Mouse (Mus musculus) heart, adult 8-10 months (tissue): ENCODE results near the gene Ppm1m. TPM values are rescaled to one million over a fixed set of nuclear protein-coding genes. Genes with fewer than 3 reads are reported as not detected.

Experiments
- DNase-seq: peaks from one replicate; pipeline ENCODE4 v3.0.0; 2022; ENCODE audit warnings: low spot score
- total RNA-seq, 4 experiments: library from RNA; stranded (reverse); gene quantifications; 2 replicates each; pipeline ENCODE4 v1.2.4; 2022

Ppm1m gene
- 10 to 100 TPM in 3 of 4 experiments, 1 to 10 TPM in 1; 9.4 to 12.8 (median 12.3) TPM for total RNA-seq

DNA sequence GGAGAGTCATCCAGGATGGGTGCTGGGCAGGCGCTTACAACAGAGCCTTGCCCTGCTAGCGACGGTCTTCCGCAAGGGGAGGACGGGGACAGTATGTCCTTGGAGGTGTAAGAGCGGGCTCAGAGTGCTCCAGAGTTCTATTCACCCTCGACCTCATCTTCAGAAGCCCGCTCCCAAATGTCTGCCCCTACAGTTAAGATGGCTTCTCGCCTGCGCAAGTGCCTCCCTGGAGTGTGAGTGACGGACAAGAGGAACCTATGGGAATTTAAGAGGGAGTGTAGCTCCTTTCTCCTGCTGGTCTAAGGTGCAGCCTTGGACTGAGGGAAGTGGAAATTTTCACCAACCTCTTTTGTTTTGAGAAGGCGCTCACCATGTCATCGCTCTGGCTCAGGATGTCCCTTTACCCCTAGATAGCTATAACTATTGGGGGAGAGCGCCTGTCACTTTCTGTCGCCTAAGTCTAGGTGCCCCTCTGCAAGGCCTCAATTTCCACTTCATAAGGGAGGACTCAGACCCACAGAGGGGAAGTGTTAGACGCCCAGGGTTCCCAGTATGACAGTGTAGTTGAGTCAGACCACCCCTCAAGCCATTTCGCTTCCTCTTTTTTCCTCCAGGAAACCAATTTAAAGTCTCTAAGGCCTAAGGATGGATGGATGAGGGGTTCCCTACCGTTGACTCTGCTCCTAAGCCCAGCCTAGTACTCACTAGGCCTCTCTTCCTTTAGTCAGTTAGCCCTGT is at the start of gene Ppm1m:
Ppm1m (minus strand) TSS at position 212 of the 738 bp plus-strand sequence.
- no peak for DNase-seq

DNA sequence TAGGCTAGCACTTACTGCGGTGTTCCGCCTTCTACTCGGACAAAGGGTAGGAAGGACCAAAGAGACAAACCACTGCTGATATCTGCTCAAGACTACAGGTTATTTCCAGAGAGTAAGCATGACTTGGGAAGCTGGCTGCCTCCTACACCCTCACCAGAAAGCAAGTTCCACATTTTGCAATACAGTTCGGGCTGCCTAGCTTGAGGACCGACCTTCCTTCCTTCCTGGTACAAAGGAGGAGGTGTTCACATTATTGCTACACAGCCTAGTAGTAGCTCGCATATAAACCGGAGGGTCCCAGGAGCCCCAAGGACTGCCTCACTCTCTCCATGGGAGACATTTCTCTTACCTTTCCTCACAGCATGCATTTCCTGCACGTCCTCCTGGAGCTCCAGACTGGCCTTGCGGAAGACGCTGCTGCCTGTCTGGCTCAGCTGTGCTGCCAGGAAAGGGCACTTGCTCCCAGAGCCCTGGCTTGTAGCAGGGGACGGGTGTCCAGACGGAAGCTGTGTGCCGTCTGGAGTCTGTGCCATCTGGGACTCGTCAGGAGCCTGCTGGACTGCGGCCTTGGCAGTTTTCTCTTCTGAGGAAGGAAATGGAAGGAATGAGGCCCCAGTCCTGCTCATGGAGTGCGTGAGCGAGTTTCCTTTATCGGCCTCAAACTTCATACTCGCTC is 43.4 kb upstream of the Ppm1m start:
- no peak for DNase-seq

DNA sequence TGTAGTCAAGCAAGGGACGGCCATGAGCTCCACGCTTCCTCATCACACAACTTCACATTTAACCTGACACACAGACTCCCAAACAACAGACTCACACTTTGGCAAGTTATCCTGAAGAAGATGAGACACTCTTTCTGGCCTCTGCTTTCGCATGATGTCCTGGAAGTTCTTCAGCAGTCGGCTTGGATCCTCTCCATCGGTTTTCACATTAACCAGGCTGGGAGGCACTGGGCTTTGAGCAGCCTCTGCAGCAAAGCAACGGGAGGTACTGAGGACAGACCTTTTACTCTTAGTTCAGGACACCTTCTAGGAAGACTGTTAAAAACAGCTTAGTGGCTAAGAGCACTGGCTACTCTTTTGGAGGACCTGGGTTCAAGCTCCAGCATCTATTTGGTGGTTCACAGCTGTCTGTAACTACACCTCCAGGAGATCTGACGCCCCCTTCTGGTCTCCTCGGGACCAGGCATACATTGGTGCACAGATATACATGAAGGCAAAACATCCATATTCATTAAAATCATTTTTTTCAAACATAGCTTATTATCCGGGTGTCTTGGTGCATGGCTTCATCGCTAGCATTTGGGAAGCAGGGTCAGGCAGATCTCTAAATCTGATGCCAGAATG is 42.1 kb upstream of the Ppm1m start:
- DNase-seq: no peak

DNA sequence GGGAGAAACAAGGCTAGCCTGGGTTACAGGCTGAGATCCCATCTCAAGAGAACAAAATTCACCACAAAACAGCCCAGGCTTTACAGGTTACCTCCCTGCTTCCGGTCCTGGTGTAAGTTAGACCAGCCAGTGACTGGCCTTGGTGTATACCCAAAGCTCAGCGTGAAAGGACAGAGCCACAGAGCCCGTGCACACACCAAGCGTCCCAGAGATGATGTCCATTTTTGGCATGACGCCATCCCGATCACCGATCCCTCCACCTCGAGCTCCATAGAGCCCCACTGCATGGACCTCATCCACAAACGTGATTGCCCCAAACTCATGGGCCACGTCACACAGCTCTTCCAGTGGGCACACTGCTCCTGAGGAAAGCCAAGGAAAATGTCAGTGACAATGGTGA is 38.3 kb upstream of the Ppm1m start:
- DNase-seq: no peak

DNA sequence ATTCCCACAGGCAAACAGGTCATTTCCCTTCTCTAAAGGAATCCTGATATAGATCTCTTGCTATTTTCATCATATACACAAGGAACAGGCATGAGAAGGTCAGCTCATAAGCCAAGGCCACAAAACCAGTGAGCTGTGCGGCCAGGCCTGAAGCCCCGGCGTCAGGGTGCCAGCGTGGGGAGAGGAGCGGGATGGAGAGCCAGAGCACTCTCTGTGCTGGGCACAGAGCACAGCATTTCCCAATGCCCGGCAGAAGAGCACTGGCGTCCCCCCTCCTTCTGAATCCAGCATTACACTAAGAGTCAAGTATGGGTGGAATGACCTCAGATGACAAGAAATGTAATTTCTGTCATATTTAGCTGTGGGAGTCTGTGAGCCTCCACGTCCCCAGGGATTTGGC is 37.9 kb upstream of the Ppm1m start:
- no peak for DNase-seq

DNA sequence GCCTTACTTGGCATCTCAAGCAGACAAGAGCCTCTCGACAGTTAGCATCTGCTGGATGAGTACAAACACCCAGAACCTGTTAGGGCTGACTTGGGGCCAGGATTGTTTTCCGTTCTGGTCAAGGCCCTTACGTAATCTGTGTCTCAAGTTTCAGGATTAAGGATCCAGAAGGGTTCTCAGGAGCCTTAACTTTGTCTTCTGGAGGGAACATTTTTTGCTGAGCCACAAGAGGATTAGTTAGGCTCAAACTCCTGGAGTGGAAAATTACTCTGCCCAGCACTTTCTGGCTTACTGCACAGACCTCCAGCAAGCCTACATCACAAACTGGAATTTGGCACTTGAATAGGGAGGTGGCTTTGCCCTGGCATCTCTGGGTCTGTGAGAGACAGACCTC is 37.3 kb upstream of the Ppm1m start:
- no peak for DNase-seq

DNA sequence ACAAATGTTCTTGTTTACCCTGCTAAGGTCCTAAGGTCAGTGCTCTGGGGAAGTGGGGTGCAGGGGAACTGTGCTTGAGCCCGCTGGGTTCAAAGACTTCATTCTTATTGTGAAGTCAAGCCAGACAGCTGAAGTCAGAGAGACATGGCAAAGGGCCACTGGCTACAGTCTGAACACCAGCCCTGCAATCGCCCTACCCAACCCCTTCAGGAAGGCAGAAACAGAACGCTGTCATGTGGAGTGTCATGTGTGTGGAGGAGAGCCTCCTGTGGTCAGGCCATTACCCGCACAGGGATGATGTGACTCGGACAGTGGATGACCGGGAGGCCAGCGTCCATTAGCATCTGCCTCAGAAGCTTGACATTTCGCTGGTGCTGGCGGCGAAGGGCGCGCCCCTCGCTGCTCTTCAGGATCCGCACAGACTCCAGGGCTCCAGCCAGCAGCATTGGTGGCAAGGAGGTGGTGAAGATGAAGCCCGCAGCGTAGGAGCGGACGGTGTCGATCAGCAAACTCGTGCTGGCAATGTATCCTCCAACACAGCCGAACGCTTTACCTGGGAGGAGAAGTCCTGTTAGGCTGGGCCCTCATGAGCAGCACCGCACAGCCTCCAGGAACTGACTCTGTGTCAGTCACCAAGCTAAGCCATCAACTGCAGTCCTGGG is 36.7 kb upstream of the Ppm1m start:
- DNase-seq: no peak

DNA sequence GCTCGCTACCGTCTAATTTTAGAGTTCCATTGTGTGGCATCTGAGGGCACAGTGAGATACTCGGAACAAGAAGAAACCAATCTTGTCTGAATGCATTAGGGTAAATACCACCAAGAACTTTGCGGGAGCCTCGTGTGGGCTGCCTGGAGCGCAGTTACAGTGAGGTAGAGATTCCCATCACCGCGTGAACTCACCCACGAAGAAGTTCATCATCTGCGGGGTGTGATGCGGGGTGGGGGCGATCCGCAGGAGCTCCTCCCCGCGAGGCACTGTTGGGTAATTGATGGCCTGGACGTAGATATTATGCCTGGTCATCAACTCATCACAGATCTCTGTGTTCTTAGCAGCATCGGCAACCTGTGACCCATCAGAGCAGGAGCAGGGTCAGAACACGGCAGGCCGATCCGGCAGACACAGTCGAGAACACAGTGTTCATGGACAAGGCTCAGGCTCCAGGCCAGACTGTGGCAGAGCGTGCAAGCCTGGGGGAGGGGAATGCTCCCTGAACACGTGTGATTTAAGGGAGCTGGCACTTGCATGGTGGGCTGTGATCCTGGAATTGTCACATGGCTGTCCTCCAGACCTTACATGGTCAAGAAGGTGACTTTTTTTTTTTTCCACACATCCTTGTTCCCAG is 35.8 kb upstream of the Ppm1m start:
- DNase-seq: no peak

DNA sequence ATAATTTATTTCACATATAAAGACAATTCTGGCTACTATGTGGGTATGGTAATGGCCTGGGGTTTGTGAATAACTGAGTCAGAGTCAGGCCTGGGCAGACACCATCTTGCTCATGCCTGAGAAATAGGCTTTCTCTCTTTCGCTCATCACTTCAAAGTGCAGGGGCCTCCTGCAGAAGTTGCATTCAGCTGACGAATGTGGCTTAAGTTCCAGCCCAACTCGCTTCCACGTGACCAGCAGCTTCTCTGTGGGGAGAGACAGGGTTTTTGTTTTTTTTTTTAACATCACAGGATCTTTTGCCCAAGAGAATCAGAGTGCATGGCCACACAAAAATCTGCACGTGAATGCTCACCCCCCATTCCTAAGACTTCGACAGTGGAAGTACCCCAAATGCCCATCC is 34.4 kb upstream of the Ppm1m start:
- DNase-seq: no peak

DNA sequence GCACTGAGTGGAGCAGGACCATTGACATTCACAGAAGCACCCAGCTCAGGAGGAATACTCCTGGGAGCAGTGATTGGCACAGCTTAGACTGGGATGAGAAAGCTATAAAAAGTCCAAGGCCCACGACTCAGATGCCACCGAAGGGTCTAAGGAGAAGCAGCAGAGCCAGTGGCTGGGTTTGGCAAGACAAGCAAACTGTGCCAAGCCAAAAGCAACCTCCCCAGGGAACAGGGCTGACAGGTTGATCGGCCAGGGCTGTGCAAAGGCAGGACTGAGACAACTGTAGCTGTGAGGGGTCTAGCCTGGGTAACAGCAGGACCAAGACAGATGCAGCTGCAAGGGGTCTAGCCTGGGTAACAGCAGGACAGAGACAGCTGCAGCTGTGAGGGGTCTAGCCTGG is 33.4 kb upstream of the Ppm1m start:
- DNase-seq: no peak

DNA sequence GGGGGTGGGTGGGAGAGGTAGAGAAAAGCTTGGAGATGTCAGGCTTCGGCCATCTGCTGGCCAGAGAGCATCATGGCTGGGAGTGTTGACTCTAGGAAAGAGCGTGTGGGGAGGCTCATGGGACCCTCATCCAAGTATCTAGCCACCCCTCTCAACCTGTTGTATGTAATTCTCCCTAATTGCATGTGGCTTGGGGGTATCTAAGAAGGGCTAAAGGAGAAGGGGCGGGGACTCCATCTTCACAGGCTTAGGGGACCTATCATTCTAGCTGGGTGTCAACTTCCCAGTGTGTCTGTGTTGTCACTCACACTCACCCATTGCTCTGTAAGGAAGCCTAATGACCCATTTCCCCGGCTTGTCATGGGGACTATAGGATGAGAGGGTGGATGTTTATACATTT is 32.3 kb upstream of the Ppm1m start:
- no peak for DNase-seq

DNA sequence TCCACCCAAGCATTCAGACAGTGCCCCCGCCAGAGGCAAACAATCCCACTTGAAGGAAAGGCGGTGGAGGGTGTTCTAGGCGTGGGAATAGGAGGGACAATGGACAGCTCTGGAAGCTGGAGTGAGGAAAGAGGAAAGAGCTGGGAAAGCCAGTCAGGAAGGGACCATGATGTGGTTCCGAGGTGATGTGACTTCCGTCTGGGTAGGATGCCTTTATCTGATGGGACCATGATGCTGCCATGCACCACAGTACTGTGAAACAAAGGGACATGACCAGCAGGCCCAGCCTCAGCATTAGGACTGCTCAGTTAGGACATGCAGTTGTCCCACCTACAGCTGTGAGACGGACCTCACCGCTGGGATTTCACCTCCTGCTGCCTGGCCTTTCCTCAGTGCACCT is 31.7 kb upstream of the Ppm1m start:
- no peak for DNase-seq

DNA sequence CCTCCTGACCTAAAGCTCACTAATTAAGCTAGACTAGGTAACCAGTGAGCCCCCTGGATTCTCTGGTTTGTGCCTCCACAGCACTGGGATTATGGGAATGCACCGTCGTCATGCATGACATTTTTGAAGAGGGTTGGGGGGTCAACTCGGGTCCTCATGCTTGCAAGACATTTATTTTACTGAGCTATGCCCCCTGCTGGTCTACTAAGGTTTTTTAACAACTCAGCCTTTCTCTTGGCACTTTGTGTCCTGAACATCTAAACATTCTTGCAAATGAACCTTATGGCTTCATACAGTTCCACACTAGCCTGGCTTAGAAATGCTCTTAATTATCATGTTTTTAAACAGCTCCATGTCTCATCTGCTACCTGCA is 31.2 kb upstream of the Ppm1m start:
- no peak for DNase-seq

DNA sequence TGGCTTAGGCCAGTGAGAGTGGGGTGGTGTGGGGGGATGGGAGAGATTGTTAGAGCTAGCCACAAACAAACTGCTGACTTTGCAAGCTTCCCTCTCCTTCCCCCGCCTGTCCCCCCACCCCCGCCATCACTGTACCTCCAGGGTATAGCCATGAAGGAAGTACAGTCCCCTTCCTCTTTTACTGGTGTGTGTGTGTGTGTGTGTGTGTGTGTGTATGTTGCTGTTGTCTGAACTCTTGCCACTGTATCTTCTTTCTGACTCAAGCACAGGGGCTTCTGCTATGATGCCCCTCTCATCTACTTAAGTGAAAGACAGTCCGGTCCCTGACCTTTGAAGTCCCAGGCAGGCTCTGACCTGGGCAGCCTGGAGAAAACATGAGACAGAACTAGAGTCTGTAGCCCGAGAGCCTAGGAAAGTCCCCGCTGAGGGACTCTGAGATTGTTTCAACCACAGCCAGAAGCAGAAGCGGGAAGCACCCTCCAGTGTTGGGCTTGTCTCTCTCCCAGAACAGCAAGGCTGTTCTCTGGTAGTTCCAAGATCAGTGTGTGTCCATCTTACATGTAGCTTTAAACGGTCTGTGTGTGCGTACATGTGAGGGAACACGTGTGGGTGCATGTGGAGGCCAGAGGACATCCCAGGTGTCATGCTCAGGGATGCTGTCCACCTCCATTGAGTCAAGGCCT is 30.6 kb upstream of the Ppm1m start:
- DNase-seq: no peak

DNA sequence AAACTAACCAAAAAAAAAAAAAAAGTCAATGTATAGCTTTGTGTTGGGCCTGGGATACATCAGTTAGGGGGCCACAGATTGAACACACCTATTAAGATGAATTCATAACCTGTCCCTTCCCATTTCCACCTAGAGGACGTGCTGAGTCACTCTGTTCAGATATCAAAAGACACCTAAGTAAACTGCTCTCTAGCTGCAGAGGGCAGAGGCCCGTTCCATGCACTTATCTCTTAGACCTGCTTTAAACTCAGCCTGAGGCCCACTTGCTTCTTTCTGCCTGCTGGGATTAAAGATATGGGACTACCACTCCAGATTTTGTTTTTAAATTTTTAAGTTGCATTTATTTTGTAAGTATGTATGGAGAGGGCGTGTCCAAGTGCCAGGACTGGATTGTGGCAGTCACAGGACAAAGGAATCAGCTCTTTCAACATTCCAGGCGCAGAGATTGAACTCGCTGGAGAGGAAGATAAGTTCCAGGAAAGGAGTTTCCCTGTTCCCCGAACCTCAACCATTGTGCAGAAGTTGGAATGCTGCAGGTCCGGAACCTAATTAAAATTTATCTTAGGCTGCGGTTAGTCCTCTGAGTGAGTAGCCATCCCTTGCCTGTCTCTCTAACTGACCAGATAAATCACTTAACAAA is 28.4 kb upstream of the Ppm1m start:
- DNase-seq: no peak

DNA sequence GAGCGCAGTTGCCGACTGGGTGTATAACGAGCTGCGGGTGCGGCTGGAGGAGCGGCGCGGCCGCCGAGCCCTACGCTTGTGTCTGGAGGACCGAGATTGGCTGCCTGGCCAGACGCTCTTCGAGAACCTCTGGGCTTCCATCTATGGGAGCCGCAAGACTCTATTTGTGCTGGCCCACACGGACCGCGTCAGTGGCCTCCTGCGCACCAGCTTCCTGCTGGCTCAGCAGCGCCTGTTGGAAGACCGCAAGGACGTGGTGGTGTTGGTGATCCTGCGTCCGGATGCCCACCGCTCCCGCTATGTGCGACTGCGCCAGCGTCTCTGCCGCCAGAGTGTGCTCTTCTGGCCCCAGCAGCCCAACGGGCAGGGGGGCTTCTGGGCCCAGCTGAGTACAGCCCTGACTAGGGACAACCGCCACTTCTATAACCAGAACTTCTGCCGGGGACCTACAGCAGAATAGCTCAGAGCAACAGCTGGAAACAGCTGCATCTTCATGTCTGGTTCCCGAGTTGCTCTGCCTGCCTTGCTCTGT is 26.7 kb upstream of the Ppm1m start:
- DNase-seq: no peak

DNA sequence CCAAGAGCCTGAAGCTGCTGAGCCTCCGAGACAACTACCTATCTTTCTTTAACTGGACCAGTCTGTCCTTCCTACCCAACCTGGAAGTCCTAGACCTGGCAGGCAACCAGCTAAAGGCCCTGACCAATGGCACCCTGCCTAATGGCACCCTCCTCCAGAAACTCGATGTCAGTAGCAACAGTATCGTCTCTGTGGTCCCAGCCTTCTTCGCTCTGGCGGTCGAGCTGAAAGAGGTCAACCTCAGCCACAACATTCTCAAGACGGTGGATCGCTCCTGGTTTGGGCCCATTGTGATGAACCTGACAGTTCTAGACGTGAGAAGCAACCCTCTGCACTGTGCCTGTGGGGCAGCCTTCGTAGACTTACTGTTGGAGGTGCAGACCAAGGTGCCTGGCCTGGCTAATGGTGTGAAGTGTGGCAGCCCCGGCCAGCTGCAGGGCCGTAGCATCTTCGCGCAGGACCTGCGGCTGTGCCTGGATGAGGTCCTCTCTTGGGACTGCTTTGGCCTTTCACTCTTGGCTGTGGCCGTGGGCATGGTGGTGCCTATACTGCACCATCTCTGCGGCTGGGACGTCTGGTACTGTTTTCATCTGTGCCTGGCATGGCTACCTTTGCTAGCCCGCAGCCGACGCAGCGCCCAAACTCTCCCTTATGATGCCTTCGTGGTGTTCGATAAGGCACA is 26.1 kb upstream of the Ppm1m start:
- no peak for DNase-seq

DNA sequence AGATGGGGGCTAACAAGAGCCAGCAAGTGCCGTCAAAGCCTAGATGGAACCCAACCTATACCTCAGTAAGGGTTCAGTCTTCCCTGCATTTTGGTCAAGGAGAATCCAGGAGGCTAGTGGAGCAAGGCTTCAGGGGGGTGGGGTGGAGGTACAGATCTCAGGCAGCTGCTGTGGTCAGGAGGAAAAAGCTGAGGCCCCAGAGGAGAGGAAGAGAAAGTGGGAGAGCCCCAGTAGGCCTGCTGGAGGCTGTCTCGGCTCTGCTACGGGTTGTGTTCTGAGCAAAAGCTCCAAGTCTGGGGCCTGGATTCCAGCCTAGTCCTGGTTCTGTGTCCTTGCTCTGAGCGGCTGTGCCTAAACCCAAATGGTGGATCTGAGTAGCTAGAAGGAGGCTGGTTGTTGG is 23.4 kb upstream of the Ppm1m start:
- DNase-seq: no peak

DNA sequence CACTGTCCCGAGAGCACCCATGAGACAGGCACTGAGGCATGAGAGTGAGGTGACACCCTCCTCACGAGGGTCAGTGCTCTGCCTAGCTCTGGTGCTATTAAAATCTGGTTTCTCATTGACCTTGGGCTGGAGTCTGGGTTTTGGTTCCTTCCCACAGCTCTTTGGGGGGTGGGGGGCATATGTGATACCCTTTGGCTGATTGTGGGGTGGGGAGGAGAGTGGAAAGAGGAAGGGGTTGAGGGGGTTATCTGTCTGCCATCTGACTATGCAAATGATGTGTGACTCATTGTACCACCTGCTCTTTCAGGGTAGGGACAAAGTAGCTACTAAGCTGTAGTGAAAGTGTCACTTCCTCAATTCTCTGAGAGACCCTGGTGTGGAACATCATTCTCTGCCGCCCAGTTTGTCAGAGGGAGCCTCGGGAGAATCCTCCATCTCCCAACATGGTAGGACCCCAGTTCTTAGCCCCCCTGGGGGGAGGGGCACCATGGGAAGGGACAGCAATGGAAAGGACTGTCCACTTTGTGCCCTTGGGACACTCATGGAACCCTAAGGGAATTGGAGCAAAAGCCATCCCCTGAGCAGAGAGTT is 22.8 kb upstream of the Ppm1m start, which contains the start of gene Tlr9:
Tlr9 (plus strand) TSS at position 338 of the 591 bp plus-strand sequence.
- DNase-seq: no peak
